Mouse (Mus musculus): ENCODE results near the gene Serpinb1b. TPM values are rescaled to one million over a fixed set of nuclear protein-coding genes. Genes with fewer than 3 reads are reported as not detected.
A peak's percentile ranks its signal among the peaks of the same experiment; 100 is the strongest.
"Not testable (repeated sequence)": the region's sequence is repeated elsewhere in the genome, so short reads cannot be mapped to it uniquely, and the experiment has no call there.

Serpinb1b gene
- total RNA-seq (2021), result not detected

- no peak for DNase-seq
- intact Hi-C loops (cut with DNase I), result loop anchor here (10.0 kb wide), 1 partner anchor 687 kb away; no protein-coding TSS in a partner anchor
These were observed at the start of gene Serpinb1b for GRCm38 (mm10) chr13:33078056-33078705. Gene Serpinb1b (plus strand): TSS chr13:33078575.

DNA sequence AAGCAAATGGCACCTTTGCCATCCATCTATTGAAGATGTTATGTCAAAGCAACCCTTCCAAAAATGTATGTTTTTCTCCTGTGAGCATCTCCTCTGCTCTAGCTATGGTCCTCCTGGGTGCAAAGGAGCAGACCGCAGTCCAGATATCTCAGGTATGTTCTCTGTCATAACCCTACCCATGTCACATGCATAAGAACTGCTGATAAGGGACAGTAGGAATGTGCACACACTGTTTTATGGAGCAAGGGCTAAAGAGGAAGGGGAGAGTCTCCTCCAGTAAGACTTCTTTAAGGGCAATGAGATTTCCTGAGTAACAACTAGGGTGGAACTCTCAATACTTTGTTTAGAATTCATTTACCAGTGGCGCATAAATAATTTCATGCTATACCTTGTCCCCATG lies 48.9 kb upstream of the Serpinb1b start:
- intact Hi-C loops (cut with DNase I), result not testable (repeated sequence)

GRCm38 (mm10) chr13:33030281-33030680 lies 48.1 kb upstream of the Serpinb1b start:
- intact Hi-C loops (cut with DNase I), result no loop called here

More for the DNA sequence above, 48.9 kb upstream of the Serpinb1b start:
- DNase-seq, result not testable (repeated sequence)

GRCm38 (mm10) chr13:33035506-33035905 lies 42.9 kb upstream of the Serpinb1b start:
- intact Hi-C loops (cut with DNase I), result no loop called here
- no peak for DNase-seq

More at GRCm38 (mm10) chr13:33030281-33030680, 48.1 kb upstream of the Serpinb1b start:
- no peak for DNase-seq

GRCm38 (mm10) chr13:33043542-33043941 lies 34.8 kb upstream of the Serpinb1b start:
- DNase-seq, result no peak

DNA sequence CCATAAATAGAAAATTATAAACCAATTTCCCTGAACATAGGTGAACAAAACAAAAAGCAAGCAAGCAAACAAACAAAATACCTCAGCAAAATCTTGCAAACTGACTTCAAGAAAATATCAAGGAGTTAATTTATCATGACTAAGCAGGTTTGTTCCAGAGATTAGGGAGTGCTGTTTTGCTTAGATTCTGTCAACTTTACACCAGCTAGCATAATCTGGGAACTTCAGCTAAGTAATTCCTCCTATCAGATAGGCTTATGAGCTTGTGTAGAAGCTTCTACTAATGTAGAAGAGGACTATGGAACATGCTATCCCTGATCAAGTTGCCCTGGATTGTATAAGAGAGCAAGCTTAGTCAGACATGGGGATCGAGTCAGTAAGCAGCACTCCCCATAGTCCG lies 31.1 kb upstream of the Serpinb1b start:
- intact Hi-C loops (cut with DNase I), result no loop called here

More at GRCm38 (mm10) chr13:33043542-33043941, 34.8 kb upstream of the Serpinb1b start:
- intact Hi-C loops (cut with DNase I), result no loop called here

GRCm38 (mm10) chr13:33048187-33048586 lies 30.2 kb upstream of the Serpinb1b start:
- intact Hi-C loops (cut with DNase I), result no loop called here
- DNase-seq, result no peak

More for the DNA sequence above, 31.1 kb upstream of the Serpinb1b start:
- DNase-seq, result no peak

DNA sequence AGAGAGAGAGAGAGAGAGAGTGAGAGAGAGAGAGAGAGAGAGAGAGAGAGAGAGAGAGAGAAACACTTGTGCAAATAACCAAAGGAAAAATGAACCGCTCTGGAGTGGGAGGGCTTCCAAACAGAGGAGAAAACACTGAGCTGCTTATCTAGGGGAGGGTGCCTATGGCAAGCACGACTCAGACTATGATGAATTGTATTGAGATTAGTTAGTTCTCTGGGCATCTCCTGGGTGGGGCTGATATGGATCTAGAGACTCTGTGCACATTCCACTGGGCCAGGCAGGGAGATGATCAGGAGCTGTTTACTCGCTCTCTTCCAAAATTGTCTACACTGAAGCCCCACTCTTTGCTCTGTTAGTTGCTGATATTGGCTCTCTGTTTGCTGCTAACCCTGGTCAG lies 26.7 kb upstream of the Serpinb1b start:
- intact Hi-C loops (cut with DNase I), result no loop called here
- no peak for DNase-seq

DNA sequence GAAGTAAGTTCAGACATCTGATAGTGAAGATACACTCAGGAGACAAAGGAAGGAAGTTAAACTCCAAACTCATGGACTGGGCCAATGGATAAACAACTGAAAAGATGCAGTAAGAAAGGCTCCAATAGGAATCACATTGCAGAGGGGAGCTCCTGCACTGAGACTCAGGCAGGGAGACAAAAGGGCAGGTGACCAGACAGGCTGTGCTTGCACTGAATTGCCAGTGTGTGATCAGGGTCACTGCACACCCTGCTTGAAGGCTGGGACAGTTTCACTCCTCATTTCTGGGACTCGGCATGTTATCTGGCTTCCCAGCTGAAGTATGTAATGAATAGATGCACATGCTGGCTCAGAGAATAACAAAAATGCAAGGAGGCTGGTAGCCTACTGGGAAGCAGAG lies 15.3 kb upstream of the Serpinb1b start:
- intact Hi-C loops (cut with DNase I), result no loop called here
- no peak for DNase-seq

DNA sequence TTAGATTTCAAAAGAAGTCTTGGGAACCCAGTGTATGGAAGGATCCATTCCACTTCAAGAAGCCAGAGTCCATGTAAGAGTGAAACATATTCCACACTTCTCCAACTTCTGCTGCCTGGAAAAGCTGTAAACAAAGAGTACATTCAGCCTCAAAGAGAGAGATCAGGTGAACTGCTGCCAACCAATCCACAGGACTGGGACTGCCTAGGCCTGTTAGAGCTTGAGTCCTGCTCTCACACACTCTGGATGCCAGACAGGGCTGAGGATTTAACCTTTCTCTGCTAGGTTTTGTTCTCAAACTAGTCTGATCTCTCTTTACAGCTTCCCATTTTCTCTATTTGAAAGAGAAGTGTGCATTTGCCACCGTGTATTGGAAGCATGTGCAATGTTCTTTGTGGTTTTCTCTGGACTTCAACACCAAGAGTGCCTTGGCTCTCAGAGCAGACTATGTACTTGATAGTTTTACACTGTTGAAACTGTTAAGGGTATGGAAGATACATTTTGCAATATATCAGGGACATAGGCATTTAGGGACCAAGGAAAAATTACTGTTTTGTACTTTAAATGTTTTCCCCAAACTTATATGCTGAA lies 10.9 kb upstream of the Serpinb1b start:
- no peak for DNase-seq
- intact Hi-C loops (cut with DNase I), result no loop called here

DNA sequence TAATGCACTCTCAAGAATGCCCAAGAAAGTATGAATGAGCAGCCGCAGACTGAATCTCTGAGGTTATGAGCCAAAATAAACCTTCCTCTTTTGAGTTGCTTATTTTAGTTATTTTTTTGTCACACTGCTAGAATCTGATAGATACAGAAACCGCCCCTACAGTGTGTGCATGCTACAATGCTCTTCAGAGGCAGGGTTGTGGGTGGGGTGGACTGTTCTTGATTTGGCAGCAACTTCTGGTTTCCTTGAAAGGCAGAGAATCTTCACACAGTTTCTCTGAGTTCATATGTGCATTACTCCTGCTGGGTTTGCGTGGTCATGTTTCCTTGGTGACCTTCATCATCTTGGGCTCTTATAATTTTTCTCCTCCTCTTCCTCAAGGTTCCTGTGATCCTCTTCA lies 10.2 kb upstream of the Serpinb1b start:
- no peak for DNase-seq
- intact Hi-C loops (cut with DNase I), result no loop called here

DNA sequence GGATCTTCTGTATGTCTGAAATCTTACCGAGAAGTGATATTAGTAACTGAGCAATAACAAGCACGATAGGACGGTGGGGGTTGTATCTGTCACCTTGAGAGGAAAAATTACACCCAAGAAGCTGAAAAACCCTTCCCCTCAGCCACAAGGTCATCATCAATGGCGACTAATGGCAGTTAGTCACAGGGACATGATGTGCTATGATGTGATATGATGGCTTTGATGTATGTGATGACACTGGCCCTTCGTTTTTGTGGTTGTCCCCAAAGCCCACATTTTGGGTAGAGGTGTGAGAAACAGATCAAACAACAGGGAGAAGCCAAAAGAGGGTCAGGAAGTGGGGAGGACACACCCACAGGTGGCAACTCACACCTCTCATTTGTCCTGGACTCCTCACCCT lies 6.6 kb upstream of the Serpinb1b start:
- DNase-seq, result no peak
- intact Hi-C loops (cut with DNase I), result loop anchor here (10.0 kb wide), 1 partner anchor 693 kb away; no protein-coding TSS in a partner anchor

DNA sequence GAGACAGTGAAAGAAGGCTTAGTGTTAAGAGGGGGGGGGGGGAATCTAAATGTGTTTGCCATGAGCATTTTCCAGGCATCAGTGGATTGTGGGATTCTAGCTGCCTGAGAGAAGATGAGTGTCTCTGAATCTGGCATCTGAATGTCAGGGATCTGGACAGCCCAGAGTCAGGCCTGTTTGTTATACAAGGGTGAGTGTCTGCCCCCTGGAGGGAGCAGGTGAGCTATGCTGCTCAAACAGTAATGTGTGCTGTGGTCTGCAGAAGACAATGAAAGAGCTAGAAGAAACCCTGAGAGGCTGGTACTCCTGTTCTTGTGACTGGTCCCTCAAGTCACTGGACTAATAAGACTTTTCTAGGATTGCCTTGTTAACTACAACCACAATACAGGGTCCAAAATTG lies 4.3 kb upstream of the Serpinb1b start:
- peak; percentile 68 to 78 for DNase-seq
- intact Hi-C loops (cut with DNase I), result loop anchor here (1.0 to 10.0 kb wide), 4 partner anchors 69 to 691 kb away; no protein-coding TSS in a partner anchor

DNA sequence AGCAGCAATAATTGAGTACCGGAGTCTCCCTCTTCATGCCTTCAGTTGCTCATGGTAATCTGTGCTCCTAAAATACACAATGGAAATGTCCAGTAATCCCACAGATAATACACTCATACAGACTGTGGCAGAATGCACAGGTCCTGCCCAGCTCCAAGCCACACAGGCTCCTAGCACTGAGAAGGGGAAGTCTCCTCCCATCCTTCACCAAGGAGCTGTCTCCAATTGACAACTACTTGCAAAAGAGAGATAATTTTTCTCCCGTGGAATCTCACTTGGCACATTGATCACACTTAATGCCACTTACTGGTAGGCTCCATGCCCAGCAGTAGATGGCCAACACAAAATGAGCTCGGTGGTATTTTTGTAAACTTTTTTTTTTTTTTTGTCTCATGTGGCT lies 2.1 kb upstream of the Serpinb1b start:
- intact Hi-C loops (cut with DNase I), result loop anchor here (10.0 kb wide), 1 partner anchor 689 kb away; no protein-coding TSS in a partner anchor
- DNase-seq, result no peak

- intact Hi-C loops (cut with DNase I), result loop anchor here (10.0 kb wide), 1 partner anchor 688 kb away; no protein-coding TSS in a partner anchor
These were observed 1.2 kb upstream of the Serpinb1b start for GRCm38 (mm10) chr13:33077026-33077685.

DNA sequence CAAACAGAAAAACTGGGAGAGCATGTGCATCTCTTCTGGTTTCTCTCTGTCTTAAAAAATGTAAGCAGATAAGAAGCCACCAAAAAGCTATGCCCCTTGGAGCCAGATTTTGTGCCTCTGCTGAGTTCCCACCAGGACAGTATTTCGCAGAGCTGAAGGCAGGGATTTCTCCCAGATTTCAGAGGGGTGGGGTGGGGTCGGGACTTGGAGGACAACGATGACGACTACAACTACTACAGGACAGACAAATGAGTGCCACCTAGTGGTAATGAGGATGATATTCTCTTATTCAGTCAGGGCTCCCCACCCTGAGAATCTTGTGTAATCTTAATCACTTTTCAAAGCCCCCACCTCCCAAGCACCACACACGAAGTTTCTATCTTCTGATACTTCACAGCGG lies 1.0 kb downstream of the Serpinb1b start:
- peak in 1 of 2 experiments; percentile 30 for DNase-seq
- intact Hi-C loops (cut with DNase I), result loop anchor here (1.0 to 10.0 kb wide), 2 partner anchors 177 to 685 kb away; no protein-coding TSS in a partner anchor

More at GRCm38 (mm10) chr13:33077026-33077685, 1.2 kb upstream of the Serpinb1b start:
- DNase-seq, result no peak

- intact Hi-C loops (cut with DNase I), result no loop called here
- peak; percentile 32 to 34 for DNase-seq
These were observed 2.0 kb downstream of the Serpinb1b start for GRCm38 (mm10) chr13:33080356-33080755.

DNA sequence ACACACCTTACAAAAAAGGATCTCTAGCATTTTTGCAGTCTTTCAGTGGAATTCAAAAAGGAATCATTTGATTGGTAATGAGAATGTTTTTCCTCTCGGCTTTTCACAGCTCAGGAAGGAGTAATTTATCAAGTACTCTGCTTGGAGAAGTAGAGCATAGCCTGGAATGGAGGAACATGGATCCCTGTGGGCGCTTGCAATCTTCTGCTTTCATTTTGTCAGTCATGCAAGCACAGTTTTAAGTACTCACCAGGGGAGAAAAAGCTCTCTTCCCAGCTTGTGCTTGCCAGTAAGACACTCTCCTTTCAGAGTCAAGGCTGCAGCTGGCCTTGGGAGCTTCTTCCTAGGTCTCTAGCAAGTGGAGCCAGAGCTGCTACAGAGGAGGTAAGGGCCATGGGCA lies 5.5 kb downstream of the Serpinb1b start:
- DNase-seq, result no peak
- intact Hi-C loops (cut with DNase I), result no loop called here

- no peak for DNase-seq
- intact Hi-C loops (cut with DNase I), result no loop called here
These were observed 6.8 kb downstream of the Serpinb1b start for GRCm38 (mm10) chr13:33084975-33085694.

DNA sequence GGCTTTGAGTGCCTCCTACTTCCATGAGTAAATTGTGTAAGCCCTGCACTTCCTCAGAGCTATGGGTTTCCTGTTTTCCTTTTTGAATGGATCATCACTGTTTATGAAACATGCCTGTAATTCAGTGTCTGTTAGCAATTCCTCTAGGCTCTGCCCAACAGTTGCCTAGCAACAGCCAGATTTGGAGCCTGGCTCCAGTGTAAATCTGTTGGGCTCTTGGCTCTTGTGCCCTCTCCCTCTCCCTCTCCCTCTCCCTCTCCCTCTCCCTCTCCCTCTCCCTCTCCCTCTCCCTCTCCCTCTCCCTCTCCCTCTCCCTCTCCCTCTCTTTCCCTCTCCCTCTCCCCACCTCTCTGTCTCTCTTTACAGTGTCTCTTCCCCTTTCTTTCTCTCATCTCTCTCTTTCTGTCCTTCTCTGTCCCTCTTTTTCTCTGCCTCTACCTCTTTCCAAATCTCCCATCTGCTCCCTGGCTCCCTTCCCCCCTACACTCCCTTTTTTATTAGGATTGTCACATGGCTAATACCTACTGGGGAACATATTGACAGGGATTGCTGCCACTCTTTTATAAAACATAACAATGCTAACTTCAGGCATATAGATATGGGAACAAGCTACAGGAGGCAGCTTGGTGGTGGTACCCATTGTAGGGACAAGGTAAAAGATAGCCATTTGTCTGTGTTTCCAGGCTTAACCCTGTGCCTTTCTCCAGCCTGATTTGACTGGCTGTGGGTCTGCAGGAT lies 7.5 kb downstream of the Serpinb1b start:
- DNase-seq, result peak; percentile 46 to 57
- intact Hi-C loops (cut with DNase I), result no loop called here
